Mouse (Mus musculus) midbrain, embryonic 16.5 days (tissue): ENCODE results near the gene R3hdm2. TPM values are rescaled to one million over a fixed set of nuclear protein-coding genes. Genes with fewer than 3 reads are reported as not detected.

Source experiments
- ATAC-seq: fragments of 200-750 bp; cut with Nextera tagmentation; 2 replicates; pipeline ENCODE4 v1.8.0; 2017; ENCODE audit warnings: moderate TSS enrichment
- H3K27ac ChIP-seq: fragments of 300-500 bp; sonication (generic); 2 replicates; pipeline ENCODE4 v1.5.1; 2014; ENCODE audit warnings: mild to moderate bottlenecking, low read length, mixed read lengths
- H3K27me3 ChIP-seq: fragments of 300-500 bp; sonication (generic); 2 replicates; pipeline ENCODE4 v1.6.1; 2014; ENCODE audit warnings: low read depth, low read length, mixed read lengths; ENCODE audit not compliant: control insufficient read depth, insufficient read depth
- H3K36me3 ChIP-seq: fragments of 300-500 bp; sonication (generic); 2 replicates; pipeline ENCODE4 v1.6.1; 2014; ENCODE audit warnings: mild to moderate bottlenecking, low read length, moderate library complexity, mixed read lengths; ENCODE audit not compliant: control insufficient read depth, insufficient read depth
- H3K4me1 ChIP-seq: fragments of 300-500 bp; sonication (generic); 2 replicates; pipeline ENCODE4 v1.6.1; 2014; ENCODE audit warnings: mild to moderate bottlenecking, low read length, mixed read lengths; ENCODE audit not compliant: control insufficient read depth, insufficient read depth
- H3K4me2 ChIP-seq: fragments of 300-500 bp; sonication (generic); 2 replicates; pipeline ENCODE4 v1.6.1; 2014; ENCODE audit warnings: mild to moderate bottlenecking, low read length, mixed read lengths
- H3K4me3 ChIP-seq: fragments of 300-500 bp; sonication (generic); 2 replicates; pipeline ENCODE4 v1.5.1; 2014; ENCODE audit warnings: low read depth, mild to moderate bottlenecking, low read length, moderate library complexity, mixed read lengths
- H3K9ac ChIP-seq: fragments of 300-500 bp; sonication (generic); 2 replicates; pipeline ENCODE4 v1.6.1; 2014; ENCODE audit warnings: low read depth, low read length, mixed read lengths
- H3K9me3 ChIP-seq: fragments of 300-500 bp; sonication (generic); replicated peaks from 2 replicates; pipeline ENCODE4 v1.6.1; 2014; ENCODE audit warnings: mild to moderate bottlenecking, low read length, mixed read lengths; ENCODE audit not compliant: control insufficient read depth, poor library complexity, severe bottlenecking
- WGBS: fragments of 180-500 bp; shearing (Covaris S2); extraction: QIAGEN DNeasy Blood & Tissue Kit; methylation state at CpG from one replicate; pipeline ENCODE4 v1.1.7; 2014; 5-methylcytosine and 5-hydroxymethylcytosine counted together
- polyA plus RNA-seq: library from polyadenylated mRNA; unstranded; fragments of >200 nt; fragmentation: Nextera tagmentation; extraction: Ambion mirVana; gene quantifications from 2 replicates; pipeline ENCODE4 v1.2.1, GENCODE M21; 2015

R3hdm2 gene
- polyA plus RNA-seq, 1 experiment from 2014 or later: 35.2 TPM

- Histone ChIP-seq H3K4me1 (peaks cover 4% of the 10 kb centered on the region; the same call in 1 of the 2 replicates), H3K4me2 (no peak overlapping the region), H3K27ac (peak overlapping the region; percentile 63), H3K36me3 (peaks cover 19% of the 10 kb centered on the region), H3K27me3 (no peaks in the 10 kb centered on the region), H3K4me3 (no peak overlapping the region), H3K9me3 (no peaks in the 10 kb centered on the region), H3K9ac (0 out of 2 replicates have a peak overlapping the region, but pooled peaks have one; percentile 26)
- ATAC-seq: 0 out of 2 replicates have a peak, but pooled peaks have one; percentile 48
- WGBS: 70% methylated on average over 18 of the region's 18 CpGs
Measured at GRCm38 (mm10) chr10:127490160-127491127, 110.3 kb downstream of the R3hdm2 start.

- no peak overlapping the region for H3K4me2 ChIP-seq
- H3K9ac ChIP-seq: no peak overlapping the region
- no peak overlapping the region for H3K4me3 ChIP-seq
- H3K9me3 ChIP-seq: no peaks in the 10 kb centered on the region
- WGBS: 54% methylated on average over 8 of the region's 8 CpGs
- H3K27ac ChIP-seq: peak overlapping the region; percentile 63
- peaks cover 4% of the 10 kb centered on the region; the same call in 1 of the 2 replicates for H3K4me1 ChIP-seq
- no peaks in the 10 kb centered on the region for H3K27me3 ChIP-seq
- peaks cover 21% of the 10 kb centered on the region for H3K36me3 ChIP-seq
- no peak for ATAC-seq
Measured at GRCm38 (mm10) chr10:127491128-127491512, 111.0 kb downstream of the R3hdm2 start.

GRCm38 (mm10) chr10:127492118-127492517, 112.0 kb downstream of the R3hdm2 start:
- Histone ChIP-seq H3K9ac (no peak overlapping the region), H3K4me2 (no peak overlapping the region), H3K27me3 (no peaks in the 10 kb centered on the region), H3K4me3 (no peak overlapping the region), H3K9me3 (no peaks in the 10 kb centered on the region), H3K27ac (no peak overlapping the region), H3K36me3 (peaks cover 25% of the 10 kb centered on the region), H3K4me1 (peaks cover 4% of the 10 kb centered on the region; the same call in 1 of the 2 replicates)
- 91% methylated on average over 3 of the region's 3 CpGs for WGBS
- ATAC-seq: no peak

- ATAC-seq: no peak
- Histone ChIP-seq H3K9ac (no peak overlapping the region), H3K27me3 (no peaks in the 10 kb centered on the region), H3K4me1 (no peaks in the 10 kb centered on the region), H3K4me2 (no peak overlapping the region), H3K4me3 (no peak overlapping the region), H3K27ac (no peak overlapping the region), H3K9me3 (no peaks in the 10 kb centered on the region), H3K36me3 (peaks cover 29% of the 10 kb centered on the region)
- 97% methylated on average over 3 of the region's 3 CpGs for WGBS
Measured at GRCm38 (mm10) chr10:127496156-127496555, 116.0 kb downstream of the R3hdm2 start.

DNA sequence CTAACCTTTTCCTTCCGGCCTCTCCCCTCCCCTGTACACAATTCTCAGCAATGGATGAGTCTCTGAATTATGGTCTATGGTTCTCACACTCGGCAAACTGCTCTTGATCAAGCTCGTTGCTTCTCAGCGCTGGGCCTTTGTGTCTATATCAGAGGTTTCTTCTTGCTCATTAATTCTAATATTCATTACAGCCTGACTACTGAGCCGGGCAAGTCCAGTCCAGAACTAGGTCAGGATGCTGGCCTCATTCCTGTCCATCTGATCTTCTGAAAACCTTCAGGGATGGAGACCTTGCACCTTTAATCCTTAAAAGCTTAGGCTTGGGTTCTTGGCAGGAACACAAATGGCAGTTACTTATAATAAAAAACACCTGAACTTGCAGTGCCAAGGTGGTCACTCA, 119.4 kb downstream of the R3hdm2 start:
- Histone ChIP-seq H3K4me3 (no peak overlapping the region), H3K4me2 (no peak overlapping the region), H3K9me3 (no peaks in the 10 kb centered on the region), H3K36me3 (peaks cover 21% of the 10 kb centered on the region), H3K27ac (no peak overlapping the region), H3K27me3 (no peaks in the 10 kb centered on the region), H3K4me1 (no peaks in the 10 kb centered on the region), H3K9ac (no peak overlapping the region)
- no peak for ATAC-seq
- WGBS: 87% methylated on average over 5 of the region's 5 CpGs

GRCm38 (mm10) chr10:127500042-127500441, 119.9 kb downstream of the R3hdm2 start:
- H3K4me1 ChIP-seq: no peaks in the 10 kb centered on the region
- no peaks in the 10 kb centered on the region for H3K9me3 ChIP-seq
- no peak overlapping the region for H3K27ac ChIP-seq
- no peaks in the 10 kb centered on the region for H3K27me3 ChIP-seq
- no peak overlapping the region for H3K9ac ChIP-seq
- H3K4me3 ChIP-seq: no peak overlapping the region
- no peak for ATAC-seq
- peaks cover 19% of the 10 kb centered on the region for H3K36me3 ChIP-seq
- 90% methylated on average over 4 of the region's 4 CpGs for WGBS
- no peak overlapping the region for H3K4me2 ChIP-seq

DNA sequence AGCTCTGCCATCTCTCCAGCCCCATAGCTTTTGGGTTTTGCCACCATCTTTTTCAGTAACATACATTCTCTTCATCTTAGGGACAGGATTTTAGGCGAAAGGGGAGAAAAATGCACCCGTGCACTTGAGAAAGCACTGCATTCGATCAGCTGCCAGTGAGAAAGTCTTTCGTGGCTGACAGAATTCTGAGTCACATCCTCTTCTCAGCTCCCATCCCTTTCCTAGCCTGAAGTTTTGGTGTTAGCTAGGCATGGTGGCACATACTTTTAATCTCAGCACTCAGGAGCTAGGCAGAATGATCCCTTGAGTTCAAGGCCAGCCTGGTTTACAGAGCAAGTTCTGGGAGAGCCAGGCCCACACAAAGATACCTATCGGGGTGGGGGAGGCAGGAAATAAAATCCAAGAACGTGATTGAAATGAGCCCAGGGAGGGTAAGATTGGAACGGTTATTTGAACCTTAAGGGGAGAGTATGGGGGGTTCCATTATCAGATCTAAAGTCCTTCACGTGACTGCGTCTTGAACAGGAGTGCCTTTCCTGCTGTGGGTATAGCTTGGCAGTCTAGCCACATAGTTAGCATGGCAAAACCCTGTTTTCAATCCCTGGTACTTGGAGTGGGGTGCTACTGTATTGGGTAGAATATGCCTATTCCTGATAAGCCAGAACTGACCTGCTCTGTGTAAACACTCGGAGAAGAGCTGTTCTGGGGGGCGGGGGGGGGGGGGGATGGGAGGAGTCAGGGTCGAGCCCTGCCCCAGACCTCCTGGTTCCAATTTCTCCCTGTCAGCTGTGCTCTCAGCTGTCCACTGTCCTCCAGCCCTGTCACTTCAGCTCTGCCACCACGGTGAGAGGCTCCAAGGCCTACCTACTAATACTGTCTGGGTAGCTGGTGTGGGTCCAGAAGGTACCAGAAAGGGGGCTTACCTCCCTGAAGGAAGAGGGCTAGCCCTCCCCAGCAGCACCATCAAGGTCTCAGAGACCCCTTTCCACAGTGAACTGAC, 121.1 kb downstream of the R3hdm2 start, which contains the start of gene Stac3:
Stac3 (plus strand) TSS at position 793 of the 1,000 bp plus-strand sequence.
- no peaks in the 10 kb centered on the region for H3K9me3 ChIP-seq
- H3K4me2 ChIP-seq: no peak within 1 kb of the TSS
- no peak for ATAC-seq
- H3K36me3 ChIP-seq: peaks cover 12% of the 10 kb centered on the region
- WGBS: 84% methylated on average over 13 of the region's 13 CpGs
- H3K27ac ChIP-seq: no peak within 1 kb of the TSS
- H3K27me3 ChIP-seq: no peaks in the 10 kb centered on the region
- H3K4me3 ChIP-seq: no peak within 1 kb of the TSS
- H3K9ac ChIP-seq: no peak within 1 kb of the TSS
- no peaks in the 10 kb centered on the region for H3K4me1 ChIP-seq

DNA sequence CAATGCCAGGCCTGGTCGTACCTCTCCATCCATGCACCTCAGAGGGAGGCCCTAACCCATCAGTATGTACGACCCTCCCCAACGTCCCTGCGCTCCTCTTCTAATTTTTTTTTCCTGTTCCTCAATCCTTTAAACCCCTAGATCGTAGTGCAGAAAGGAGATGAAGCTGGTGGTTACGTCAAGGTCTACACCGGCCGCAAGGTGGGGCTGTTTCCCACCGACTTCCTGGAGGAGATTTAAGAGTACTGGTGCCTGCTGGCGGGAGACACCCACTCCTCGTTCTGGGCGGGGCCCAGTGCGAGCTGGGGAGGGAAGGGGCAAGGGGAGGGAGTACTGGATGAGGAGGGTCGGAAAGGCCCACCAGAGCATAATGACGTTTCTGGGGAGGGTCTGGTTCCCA, 128.1 kb downstream of the R3hdm2 start:
- H3K27me3 ChIP-seq: no peaks in the 10 kb centered on the region
- H3K27ac ChIP-seq: peak overlapping the region; percentile 99; the same call in 1 of the 2 replicates
- H3K36me3 ChIP-seq: no peaks in the 10 kb centered on the region
- no peak for ATAC-seq
- 3% methylated on average over 15 of the region's 15 CpGs for WGBS
- H3K4me1 ChIP-seq: peaks cover 36% of the 10 kb centered on the region
- no peak overlapping the region for H3K4me3 ChIP-seq
- H3K9ac ChIP-seq: peak overlapping the region; percentile 32; the same call in 1 of the 2 replicates
- peak overlapping the region; percentile 72; the same call in 1 of the 2 replicates for H3K4me2 ChIP-seq
- no peaks in the 10 kb centered on the region for H3K9me3 ChIP-seq
